Mouse (Mus musculus) intestine, embryonic 14.5 days (tissue): ENCODE results near the gene 1700023F06Rik. TPM values are rescaled to one million over a fixed set of nuclear protein-coding genes. Genes with fewer than 3 reads are reported as not detected.
A peak's percentile ranks its signal among the peaks of the same experiment; 100 is the strongest.
"Not testable (repeated sequence)": the region's sequence is repeated elsewhere in the genome, so short reads cannot be mapped to it uniquely, and the experiment has no call there.

Source experiments
- ATAC-seq: fragments of 200-750 bp; cut with Nextera tagmentation; replicated peaks from 2 replicates; pipeline ENCODE4 v1.8.0; 2017; ENCODE audit warnings: low read depth, moderate number of reproducible peaks, moderate TSS enrichment, moderate library complexity; ENCODE audit not compliant: low FRiP score, low TSS enrichment
- DNase-seq: peaks from one replicate; pipeline ENCODE4 v3.0.0-alpha.2; 2018; ENCODE audit warnings: low spot score
- H3K27ac ChIP-seq: fragments of 300-500 bp; sonication (generic); 2 replicates; pipeline ENCODE4 v1.5.1; 2014; ENCODE audit warnings: low read depth, mild to moderate bottlenecking, control low read depth
- H3K27me3 ChIP-seq: fragments of 300-500 bp; sonication (generic); replicated peaks from 2 replicates; pipeline ENCODE4 v1.6.1; 2014; ENCODE audit warnings: low read length, control low read depth; ENCODE audit not compliant: control insufficient read depth, insufficient read depth
- H3K36me3 ChIP-seq: fragments of 300-500 bp; sonication (generic); 2 replicates; pipeline ENCODE4 v1.6.1; 2014; ENCODE audit warnings: low read length, control low read depth; ENCODE audit not compliant: control insufficient read depth, insufficient read depth
- H3K4me1 ChIP-seq: fragments of 300-500 bp; sonication (generic); replicated peaks from 2 replicates; pipeline ENCODE4 v1.6.1; 2014; ENCODE audit warnings: low read length, control low read depth, mixed read lengths; ENCODE audit not compliant: control insufficient read depth, insufficient read depth
- H3K4me2 ChIP-seq: fragments of 300-500 bp; sonication (generic); 2 replicates; pipeline ENCODE4 v1.6.1; 2014; ENCODE audit warnings: low read length
- H3K4me3 ChIP-seq: fragments of 300-500 bp; sonication (generic); 2 replicates; pipeline ENCODE4 v1.5.1; 2014; ENCODE audit warnings: low read depth, low read length, control low read depth, mixed read lengths
- H3K9ac ChIP-seq: fragments of 300-500 bp; sonication (generic); 2 replicates; pipeline ENCODE4 v1.6.1; 2014; ENCODE audit warnings: mild to moderate bottlenecking, low read length
- H3K9me3 ChIP-seq: fragments of 300-500 bp; sonication (generic); 2 replicates; pipeline ENCODE4 v1.6.1; 2016; ENCODE audit warnings: low read length, control low read depth; ENCODE audit not compliant: control insufficient read depth
- WGBS: fragments of 180-500 bp; shearing (Covaris S2); extraction: QIAGEN DNeasy Blood & Tissue Kit; methylation state at CpG from one replicate; pipeline ENCODE4 v1.1.7; 2014; 5-methylcytosine and 5-hydroxymethylcytosine counted together
- polyA plus RNA-seq: library from polyadenylated mRNA; unstranded; fragments of >200 nt; fragmentation: Nextera tagmentation; extraction: Ambion mirVana; gene quantifications from 2 replicates; pipeline ENCODE4 v1.2.1, GENCODE M21; 2014

The 1700023F06Rik gene
- polyA plus RNA-seq, 1 experiment from 2014 or later = 1.3 TPM

DNA sequence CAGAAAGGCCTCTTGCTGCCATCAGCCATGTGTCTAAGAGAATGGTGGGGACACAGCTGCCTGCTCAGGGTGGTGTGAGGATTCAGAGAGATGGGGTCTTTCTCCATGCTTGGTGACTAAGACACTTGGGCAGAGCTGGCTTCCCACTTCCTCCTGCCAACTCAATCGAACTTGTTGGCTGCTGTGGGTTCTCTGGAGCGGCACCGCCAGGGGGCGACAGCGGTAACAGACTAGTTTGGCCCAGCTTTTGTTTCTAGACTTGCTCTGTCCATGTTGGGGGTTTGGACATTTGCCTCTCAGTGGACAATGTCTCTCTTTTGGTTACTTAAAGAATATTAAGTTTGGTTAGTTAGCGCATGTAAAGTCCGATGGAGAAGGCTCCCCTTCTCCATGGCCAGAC, 24.6 kb upstream of the 1700023F06Rik start:
- WGBS = 36% methylated on average over 7 of the region's 7 CpGs
- Histone ChIP-seq H3K27me3 (no peaks in the 10 kb centered on the region), H3K9ac (no peak overlapping the region), H3K4me1 (no peaks in the 10 kb centered on the region), H3K4me2 (no peak overlapping the region), H3K27ac (no peak overlapping the region), H3K36me3 (peaks cover 40% of the 10 kb centered on the region), H3K4me3 (no peak overlapping the region), H3K9me3 (no peaks in the 10 kb centered on the region)
- DNase-seq (peak; percentile 86), ATAC-seq (no peak)

GRCm38 (mm10) chr11:103231367-103231766, 23.0 kb upstream of the 1700023F06Rik start:
- Histone ChIP-seq H3K9me3 (no peaks in the 10 kb centered on the region), H3K36me3 (peaks cover 39% of the 10 kb centered on the region), H3K9ac (no peak overlapping the region), H3K4me1 (no peaks in the 10 kb centered on the region), H3K4me2 (no peak overlapping the region), H3K27me3 (no peaks in the 10 kb centered on the region), H3K27ac (no peak overlapping the region), H3K4me3 (no peak overlapping the region)
- no peak for ATAC-seq
- DNase-seq = no peak
- 93% methylated on average over 7 of the region's 7 CpGs for whole genome bisulfite sequencing

DNA sequence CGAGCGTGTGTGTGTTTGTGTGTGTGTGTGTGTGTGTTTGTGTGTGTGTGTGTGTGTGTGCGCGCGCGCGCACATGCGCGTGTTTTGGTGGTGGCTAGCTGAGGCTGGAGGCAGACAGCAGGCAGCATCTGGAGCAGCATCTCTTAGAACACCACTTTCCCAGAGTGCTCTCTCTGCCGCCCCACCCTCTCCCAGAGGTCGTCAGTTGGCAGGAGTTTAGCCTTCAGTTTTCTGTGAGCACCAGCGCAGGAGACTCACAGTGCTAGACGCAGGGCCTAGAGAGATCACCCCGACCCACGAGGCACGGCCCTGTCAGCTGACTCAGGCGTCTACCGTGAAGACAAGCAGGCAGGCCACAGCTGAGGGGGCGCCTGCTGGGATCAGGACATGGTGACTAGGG, 22.3 kb upstream of the 1700023F06Rik start:
- no peak overlapping the region for H3K4me2 ChIP-seq
- H3K36me3 ChIP-seq = peaks cover 45% of the 10 kb centered on the region
- no peaks in the 10 kb centered on the region for H3K9me3 ChIP-seq
- ATAC-seq = no peak
- H3K9ac ChIP-seq = no peak overlapping the region
- no peaks in the 10 kb centered on the region for H3K4me1 ChIP-seq
- WGBS = 82% methylated on average over 19 of the region's 19 CpGs
- no peak overlapping the region for H3K4me3 ChIP-seq
- no peaks in the 10 kb centered on the region for H3K27me3 ChIP-seq
- H3K27ac ChIP-seq = no peak overlapping the region
- no peak for DNase-seq

- Histone ChIP-seq H3K4me1 (no peaks in the 10 kb centered on the region), H3K4me3 (no peak overlapping the region), H3K9ac (no peak overlapping the region), H3K9me3 (no peaks in the 10 kb centered on the region), H3K27me3 (no peaks in the 10 kb centered on the region), H3K27ac (no peak overlapping the region), H3K36me3 (peaks cover 55% of the 10 kb centered on the region), H3K4me2 (no peak overlapping the region)
- ATAC-seq = no peak
- no peak for DNase-seq
- WGBS = 96% methylated on average over 2 of the region's 2 CpGs
Observed at GRCm38 (mm10) chr11:103229608-103230007, 21.2 kb upstream of the 1700023F06Rik start.

DNA sequence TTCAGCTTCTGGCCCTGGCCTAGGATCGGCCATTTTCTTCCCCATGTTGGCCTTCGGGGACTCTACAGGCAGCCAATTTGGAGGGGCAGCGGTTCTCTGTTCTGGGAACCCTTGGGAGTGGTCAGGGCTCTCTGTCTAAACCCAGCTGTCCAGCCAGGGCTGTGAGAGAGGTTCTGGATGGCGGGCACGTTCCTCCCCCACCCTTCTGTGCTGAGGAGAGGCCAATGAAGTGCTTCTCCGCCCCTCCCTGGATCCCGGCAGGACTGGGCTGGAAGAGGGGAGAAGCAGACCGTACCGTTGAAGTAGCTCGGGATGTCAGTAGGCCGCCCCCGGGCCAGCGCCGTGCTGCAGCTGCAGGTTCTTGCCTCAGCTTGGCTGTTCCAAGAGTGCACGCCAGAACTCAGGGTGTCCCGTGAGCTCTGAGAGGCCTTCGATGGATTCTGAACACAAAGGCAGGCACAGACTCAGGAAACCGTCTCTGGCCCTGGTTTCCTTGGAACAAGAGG, 15.6 kb upstream of the 1700023F06Rik start:
- Histone ChIP-seq H3K4me3 (no peak overlapping the region), H3K9ac (no peak overlapping the region), H3K4me1 (no peaks in the 10 kb centered on the region), H3K36me3 (peaks cover 69% of the 10 kb centered on the region), H3K27me3 (no peaks in the 10 kb centered on the region), H3K27ac (no peak overlapping the region), H3K4me2 (no peak overlapping the region), H3K9me3 (no peaks in the 10 kb centered on the region)
- DNase-seq (no peak), ATAC-seq (no peak)
- 67% methylated on average over 18 of the region's 18 CpGs for WGBS

DNA sequence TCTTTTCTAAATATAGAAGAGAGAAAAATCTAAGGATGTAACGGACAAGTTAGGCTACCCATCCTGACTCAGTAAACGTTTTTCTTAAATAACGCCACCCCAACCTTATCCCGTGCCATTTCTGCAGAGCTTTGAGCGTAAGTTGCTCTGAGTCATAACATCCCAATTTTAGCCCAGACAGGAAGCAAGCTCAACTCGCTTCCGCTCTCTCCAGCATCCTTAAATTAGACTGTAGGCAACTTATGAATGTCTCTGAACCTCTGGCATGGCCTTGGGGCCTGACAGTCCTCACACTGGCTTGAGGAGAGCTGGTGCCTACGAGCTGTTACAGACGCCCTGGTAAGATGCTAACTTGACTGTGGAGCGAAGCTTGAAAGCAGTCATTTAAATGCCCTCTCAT, 15.1 kb upstream of the 1700023F06Rik start:
- no peaks in the 10 kb centered on the region for H3K9me3 ChIP-seq
- peaks cover 63% of the 10 kb centered on the region for H3K36me3 ChIP-seq
- H3K27ac ChIP-seq = no peak overlapping the region
- no peak overlapping the region for H3K9ac ChIP-seq
- WGBS = 87% methylated on average over 10 of the region's 10 CpGs
- H3K4me3 ChIP-seq = no peak overlapping the region
- no peaks in the 10 kb centered on the region for H3K4me1 ChIP-seq
- H3K4me2 ChIP-seq = no peak overlapping the region
- no peak for ATAC-seq
- no peaks in the 10 kb centered on the region for H3K27me3 ChIP-seq
- no peak for DNase-seq

- not testable (repeated sequence) for H3K9ac ChIP-seq, H3K27me3 ChIP-seq, H3K9me3 ChIP-seq, DNase-seq, H3K4me2 ChIP-seq, H3K27ac ChIP-seq, H3K4me3 ChIP-seq, H3K4me1 ChIP-seq, ATAC-seq
- 88% methylated on average over 3 of the region's 4 CpGs for WGBS
- peaks cover 62% of the 10 kb centered on the region for H3K36me3 ChIP-seq
Observed at GRCm38 (mm10) chr11:103222718-103223117, 14.4 kb upstream of the 1700023F06Rik start.

GRCm38 (mm10) chr11:103221437-103221836, 13.1 kb upstream of the 1700023F06Rik start:
- ATAC-seq (peak; percentile 59; the same call in 1 of the 2 replicates), DNase-seq (no peak)
- H3K27me3 ChIP-seq = no peaks in the 10 kb centered on the region
- no peak overlapping the region for H3K4me2 ChIP-seq
- no peaks in the 10 kb centered on the region for H3K9me3 ChIP-seq
- 74% methylated on average over 6 of the region's 6 CpGs for WGBS
- H3K9ac ChIP-seq = no peak overlapping the region
- H3K4me1 ChIP-seq = no peaks in the 10 kb centered on the region
- peaks cover 50% of the 10 kb centered on the region for H3K36me3 ChIP-seq
- H3K4me3 ChIP-seq = no peak overlapping the region
- H3K27ac ChIP-seq = no peak overlapping the region

- DNase-seq (no peak), ATAC-seq (no peak)
- Histone ChIP-seq H3K4me1 (no peaks in the 10 kb centered on the region), H3K4me2 (no peak overlapping the region), H3K36me3 (peaks cover 38% of the 10 kb centered on the region), H3K27ac (no peak overlapping the region), H3K27me3 (no peaks in the 10 kb centered on the region), H3K4me3 (no peak overlapping the region), H3K9me3 (no peaks in the 10 kb centered on the region), H3K9ac (no peak overlapping the region)
- 81% methylated on average over 4 of the region's 4 CpGs for WGBS
Observed at GRCm38 (mm10) chr11:103219995-103220394, 11.6 kb upstream of the 1700023F06Rik start.
